Mouse (Mus musculus): ENCODE data around the gene Podxl2. TPM values are rescaled to one million over a fixed set of nuclear protein-coding genes. Genes with fewer than 3 reads are reported as not detected.

Gene Podxl2
- total RNA-seq, 1 experiment = 5.0 TPM

- Histone ChIP-seq H3K9ac (ENCODE audit: insufficient read depth, low read depth, low read length, poor library complexity, severe bottlenecking) (no peak overlapping the region), H3K4me1 (ENCODE audit: control insufficient read depth in 2 of 2, insufficient read depth in 2 of 2, low read length in 2 of 2, poor library complexity in 1 of 2) (no peaks in the 10 kb centered on the region), H3K36me3 (ENCODE audit: control insufficient read depth, insufficient read depth, low read length, poor library complexity, severe bottlenecking) (no peaks in the 10 kb centered on the region), H3K4me3 (ENCODE audit: insufficient read depth in 1 of 2, low read depth in 1 of 2, low read length in 2 of 2, poor library complexity in 1 of 2, severe bottlenecking in 1 of 2) (no peak overlapping the region), H3K9me3 (ENCODE audit: control insufficient read depth, insufficient read depth, low read depth, low read length) (no peaks in the 10 kb centered on the region), H3K27ac (ENCODE audit: insufficient read depth, low read depth, low read length, poor library complexity, severe bottlenecking) (no peak overlapping the region)
- in situ Hi-C loops (cut with MboI; ENCODE audit: low sequenced_read_pairs in 2 of 2, unreplicated experiment in 2 of 2) = no loop called here
- no peak for TF ChIP-seq CHD2 (IDR thresholded peaks at IDR 0.05; ENCODE audit: low read depth, low read length)
- no peak for TF ChIP-seq ZC3H11A (IDR thresholded peaks at IDR 0.05; ENCODE audit: borderline replicate concordance, low read depth, low read length)
- no peak for TF ChIP-seq ZNF384 (IDR thresholded peaks at IDR 0.05; ENCODE audit: low read depth, low read length)
- TF ChIP-seq HCFC1 (IDR thresholded peaks at IDR 0.05; ENCODE audit: borderline replicate concordance, insufficient read depth, low read length) = no peak
- TF ChIP-seq MAFK (IDR thresholded peaks at IDR 0.05; ENCODE audit: insufficient read depth, low read depth, low read length) = no peak
- no peak for DNase-seq (ENCODE audit: low read depth, low spot score)
Observed at GRCm38 (mm10) chr6:88800735-88801134, 74.1 kb downstream of the Podxl2 start.

- Histone ChIP-seq H3K9me3 (ENCODE audit: control insufficient read depth, insufficient read depth, low read depth, low read length) (no peaks in the 10 kb centered on the region), H3K27ac (ENCODE audit: insufficient read depth, low read depth, low read length, poor library complexity, severe bottlenecking) (no peak overlapping the region), H3K36me3 (ENCODE audit: control insufficient read depth, insufficient read depth, low read length, poor library complexity, severe bottlenecking) (no peaks in the 10 kb centered on the region), H3K4me3 (ENCODE audit: insufficient read depth in 1 of 2, low read depth in 1 of 2, low read length in 2 of 2, poor library complexity in 1 of 2, severe bottlenecking in 1 of 2) (no peak overlapping the region), H3K4me1 (ENCODE audit: control insufficient read depth in 2 of 2, insufficient read depth in 2 of 2, low read length in 2 of 2, poor library complexity in 1 of 2) (no peaks in the 10 kb centered on the region), H3K9ac (ENCODE audit: insufficient read depth, low read depth, low read length, poor library complexity, severe bottlenecking) (no peak overlapping the region)
- in situ Hi-C loops (cut with MboI; ENCODE audit: low sequenced_read_pairs in 2 of 2, unreplicated experiment in 2 of 2) = no loop called here
- no peak for DNase-seq (ENCODE audit: low read depth, low spot score)
- TF ChIP-seq ZC3H11A (IDR thresholded peaks at IDR 0.05; ENCODE audit: borderline replicate concordance, low read depth, low read length) = no peak
- no peak for TF ChIP-seq MAFK (IDR thresholded peaks at IDR 0.05; ENCODE audit: insufficient read depth, low read depth, low read length)
- TF ChIP-seq HCFC1 (IDR thresholded peaks at IDR 0.05; ENCODE audit: borderline replicate concordance, insufficient read depth, low read length) = no peak
- no peak for TF ChIP-seq ZNF384 (IDR thresholded peaks at IDR 0.05; ENCODE audit: low read depth, low read length)
- TF ChIP-seq CHD2 (IDR thresholded peaks at IDR 0.05; ENCODE audit: low read depth, low read length) = no peak
Observed at GRCm38 (mm10) chr6:88800191-88800590, 74.7 kb downstream of the Podxl2 start.

- H3K27ac ChIP-seq (ENCODE audit: insufficient read depth, low read depth, low read length, poor library complexity, severe bottlenecking) = no peak overlapping the region
- in situ Hi-C loops (cut with MboI; ENCODE audit: low sequenced_read_pairs in 2 of 2, unreplicated experiment in 2 of 2) = no loop called here
Observed at GRCm38 (mm10) chr6:88794561-88794971, 80.3 kb downstream of the Podxl2 start.

GRCm38 (mm10) chr6:88793872-88794271 lies 81.0 kb downstream of the Podxl2 start:
- in situ Hi-C loops (cut with MboI; ENCODE audit: low sequenced_read_pairs in 2 of 2, unreplicated experiment in 2 of 2) = no loop called here
- Histone ChIP-seq H3K36me3 (ENCODE audit: control insufficient read depth, insufficient read depth, low read length, poor library complexity, severe bottlenecking) (no peaks in the 10 kb centered on the region), H3K4me1 (ENCODE audit: control insufficient read depth in 2 of 2, insufficient read depth in 2 of 2, low read length in 2 of 2, poor library complexity in 1 of 2) (0 out of 4 replicates have a peak, but pooled peaks cover 0 to 2% of the 10 kb centered on the region in 2 experiments), H3K4me3 (ENCODE audit: insufficient read depth in 1 of 2, low read depth in 1 of 2, low read length in 2 of 2, poor library complexity in 1 of 2, severe bottlenecking in 1 of 2) (no peak overlapping the region), H3K9me3 (ENCODE audit: control insufficient read depth, insufficient read depth, low read depth, low read length) (no peaks in the 10 kb centered on the region), H3K9ac (ENCODE audit: insufficient read depth, low read depth, low read length, poor library complexity, severe bottlenecking) (no peak overlapping the region), H3K27ac (ENCODE audit: insufficient read depth, low read depth, low read length, poor library complexity, severe bottlenecking) (no peak overlapping the region)
- TF ChIP-seq MAFK (IDR thresholded peaks at IDR 0.05; ENCODE audit: insufficient read depth, low read depth, low read length) = no peak
- no peak for TF ChIP-seq HCFC1 (IDR thresholded peaks at IDR 0.05; ENCODE audit: borderline replicate concordance, insufficient read depth, low read length)
- no peak for TF ChIP-seq ZC3H11A (IDR thresholded peaks at IDR 0.05; ENCODE audit: borderline replicate concordance, low read depth, low read length)
- TF ChIP-seq CHD2 (IDR thresholded peaks at IDR 0.05; ENCODE audit: low read depth, low read length) = no peak
- DNase-seq (ENCODE audit: low read depth, low spot score) = no peak

More at GRCm38 (mm10) chr6:88794561-88794971, 80.3 kb downstream of the Podxl2 start:
- no peak overlapping the region for H3K9ac ChIP-seq (ENCODE audit: insufficient read depth, low read depth, low read length, poor library complexity, severe bottlenecking)
- 0 out of 4 replicates have a peak, but pooled peaks cover 0 to 2% of the 10 kb centered on the region in 2 experiments for H3K4me1 ChIP-seq (ENCODE audit: control insufficient read depth in 2 of 2, insufficient read depth in 2 of 2, low read length in 2 of 2, poor library complexity in 1 of 2)
- H3K9me3 ChIP-seq (ENCODE audit: control insufficient read depth, insufficient read depth, low read depth, low read length) = no peaks in the 10 kb centered on the region
- no peak overlapping the region for H3K4me3 ChIP-seq (ENCODE audit: insufficient read depth in 1 of 2, low read depth in 1 of 2, low read length in 2 of 2, poor library complexity in 1 of 2, severe bottlenecking in 1 of 2)
- no peaks in the 10 kb centered on the region for H3K36me3 ChIP-seq (ENCODE audit: control insufficient read depth, insufficient read depth, low read length, poor library complexity, severe bottlenecking)
- no peak for DNase-seq (ENCODE audit: low read depth, low spot score)
- no peak for TF ChIP-seq HCFC1 (IDR thresholded peaks at IDR 0.05; ENCODE audit: borderline replicate concordance, insufficient read depth, low read length)
- TF ChIP-seq ZC3H11A (IDR thresholded peaks at IDR 0.05; ENCODE audit: borderline replicate concordance, low read depth, low read length) = no peak
- TF ChIP-seq ZNF384 (IDR thresholded peaks at IDR 0.05; ENCODE audit: low read depth, low read length) = no peak
- TF ChIP-seq MAFK (IDR thresholded peaks at IDR 0.05; ENCODE audit: insufficient read depth, low read depth, low read length) = no peak
- no peak for TF ChIP-seq CHD2 (IDR thresholded peaks at IDR 0.05; ENCODE audit: low read depth, low read length)

- 0 out of 4 replicates have a peak, but pooled peaks cover 0 to 2% of the 10 kb centered on the region in 2 experiments for H3K4me1 ChIP-seq (ENCODE audit: control insufficient read depth in 2 of 2, insufficient read depth in 2 of 2, low read length in 2 of 2, poor library complexity in 1 of 2)
- TF ChIP-seq HCFC1 (IDR thresholded peaks at IDR 0.05; ENCODE audit: borderline replicate concordance, insufficient read depth, low read length) (no peak), ZNF384 (IDR thresholded peaks at IDR 0.05; ENCODE audit: low read depth, low read length) (no peak), CHD2 (IDR thresholded peaks at IDR 0.05; ENCODE audit: low read depth, low read length) (no peak), ZC3H11A (IDR thresholded peaks at IDR 0.05; ENCODE audit: borderline replicate concordance, low read depth, low read length) (no peak), MAFK (IDR thresholded peaks at IDR 0.05; ENCODE audit: insufficient read depth, low read depth, low read length) (no peak)
- DNase-seq (ENCODE audit: low read depth, low spot score) = no peak
- H3K27ac ChIP-seq (ENCODE audit: insufficient read depth, low read depth, low read length, poor library complexity, severe bottlenecking) = no peak overlapping the region
- H3K36me3 ChIP-seq (ENCODE audit: control insufficient read depth, insufficient read depth, low read length, poor library complexity, severe bottlenecking) = no peaks in the 10 kb centered on the region
- in situ Hi-C loops (cut with MboI; ENCODE audit: low sequenced_read_pairs in 2 of 2, unreplicated experiment in 2 of 2) = no loop called here
- H3K9me3 ChIP-seq (ENCODE audit: control insufficient read depth, insufficient read depth, low read depth, low read length) = no peaks in the 10 kb centered on the region
- no peak overlapping the region for H3K4me3 ChIP-seq (ENCODE audit: insufficient read depth in 1 of 2, low read depth in 1 of 2, low read length in 2 of 2, poor library complexity in 1 of 2, severe bottlenecking in 1 of 2)
- H3K9ac ChIP-seq (ENCODE audit: insufficient read depth, low read depth, low read length, poor library complexity, severe bottlenecking) = no peak overlapping the region
Observed at GRCm38 (mm10) chr6:88793243-88793642, 81.6 kb downstream of the Podxl2 start.

Data from ES-E14 (cell line).